Mouse (Mus musculus) midbrain, embryonic 14.5 days (tissue): ENCODE measurements at regions not wholly inside any gene's neighbourhood (a gene's known extent, or its start where the extent isn't known, plus 50 kb on each side); places are given as distances from the start of the nearest gene placed in this dataset.

Experiments used
- ATAC-seq: fragments of 200-750 bp; cut with Nextera tagmentation; 2 replicates; pipeline ENCODE4 v1.8.0; 2017; ENCODE audit warnings: moderate number of reproducible peaks, moderate library complexity; ENCODE audit not compliant: low FRiP score, low TSS enrichment
- DNase-seq: peaks from one replicate; pipeline ENCODE4 v3.0.0-alpha.2; 2015
- H3K27ac ChIP-seq: fragments of 300-500 bp; sonication (generic); replicated peaks from 2 replicates; pipeline ENCODE4 v1.5.1; 2014; ENCODE audit warnings: mild to moderate bottlenecking, low read depth, low read length, moderate library complexity
- H3K27me3 ChIP-seq: fragments of 300-500 bp; sonication (generic); 2 replicates; pipeline ENCODE4 v1.6.1; 2014; ENCODE audit warnings: low read length, control low read depth, mixed read lengths; ENCODE audit not compliant: control insufficient read depth, insufficient read depth
- H3K36me3 ChIP-seq: fragments of 300-500 bp; sonication (generic); 2 replicates; pipeline ENCODE4 v1.6.1; 2014; ENCODE audit warnings: low read length, control low read depth; ENCODE audit not compliant: control insufficient read depth, insufficient read depth
- H3K4me1 ChIP-seq: fragments of 300-500 bp; sonication (generic); 2 replicates; pipeline ENCODE4 v1.6.1; 2014; ENCODE audit warnings: mild to moderate bottlenecking, antibody characterized with exemption, low read length, control low read depth; ENCODE audit not compliant: control insufficient read depth, insufficient read depth
- H3K4me2 ChIP-seq: fragments of 300-500 bp; sonication (generic); 2 replicates; pipeline ENCODE4 v1.6.1; 2014; ENCODE audit warnings: mild to moderate bottlenecking, low read length, moderate library complexity
- H3K4me3 ChIP-seq: fragments of 300-500 bp; sonication (generic); replicated peaks from 2 replicates; pipeline ENCODE4 v1.5.1; 2014; ENCODE audit warnings: low read depth, low read length
- H3K9ac ChIP-seq: fragments of 300-500 bp; sonication (generic); replicated peaks from 2 replicates; pipeline ENCODE4 v1.6.1; 2014; ENCODE audit warnings: mild to moderate bottlenecking, low read length, moderate library complexity
- H3K9me3 ChIP-seq: fragments of 300-500 bp; sonication (generic); 2 replicates; pipeline ENCODE4 v1.6.1; 2016; ENCODE audit warnings: low read length, control low read depth, mixed read lengths; ENCODE audit not compliant: control insufficient read depth
- WGBS: fragments of 180-500 bp; shearing (Covaris S2); extraction: QIAGEN DNeasy Blood & Tissue Kit; methylation state at CpG from one replicate; pipeline ENCODE4 v1.1.7; 2014; 5-methylcytosine and 5-hydroxymethylcytosine counted together

GRCm38 (mm10) chr4:23490224-23490623 is 1002.1 kb upstream of the Pou3f2 start:
- peak overlapping the region; percentile 53 for H3K27ac ChIP-seq

GRCm38 (mm10) chr4:23491255-23491654 is 1003.1 kb upstream of the Pou3f2 start:
- ATAC-seq (peak; percentile 80; the same call in 1 of the 2 replicates), DNase-seq (peak; percentile 49)
- H3K9me3 ChIP-seq = no peaks in the 10 kb centered on the region
- H3K4me3 ChIP-seq = no peak overlapping the region
- H3K27me3 ChIP-seq = no peaks in the 10 kb centered on the region
- H3K4me2 ChIP-seq = no peak overlapping the region
- H3K9ac ChIP-seq = no peak overlapping the region
- 3% methylated on average over 2 of the region's 2 CpGs for WGBS
- no peaks in the 10 kb centered on the region for H3K36me3 ChIP-seq
- H3K4me1 ChIP-seq = peaks cover 7% of the 10 kb centered on the region; the same call in 1 of the 2 replicates
- H3K27ac ChIP-seq = no peak overlapping the region

More at GRCm38 (mm10) chr4:23490224-23490623, 1002.1 kb upstream of the Pou3f2 start:
- Histone ChIP-seq H3K9me3 (no peaks in the 10 kb centered on the region), H3K4me2 (0 out of 2 replicates have a peak overlapping the region, but pooled peaks have one; percentile 6), H3K4me1 (peaks cover 7% of the 10 kb centered on the region; the same call in 1 of the 2 replicates), H3K27me3 (no peaks in the 10 kb centered on the region), H3K9ac (no peak overlapping the region), H3K36me3 (no peaks in the 10 kb centered on the region), H3K4me3 (no peak overlapping the region)
- WGBS = under 1% methylated on average over 3 of the region's 3 CpGs
- ATAC-seq (peak; percentile 81), DNase-seq (peak; percentile 66)

- Histone ChIP-seq H3K27me3 (no peaks in the 10 kb centered on the region), H3K9ac (no peak overlapping the region), H3K9me3 (no peaks in the 10 kb centered on the region), H3K4me2 (no peak overlapping the region), H3K4me3 (no peak overlapping the region), H3K27ac (no peak overlapping the region), H3K36me3 (no peaks in the 10 kb centered on the region), H3K4me1 (no peaks in the 10 kb centered on the region)
- ATAC-seq (no peak), DNase-seq (no peak)
- 75% methylated on average over 2 of the region's 2 CpGs for WGBS
These were observed 997.5 kb upstream of the Mms22l start for GRCm38 (mm10) chr4:23498710-23499109.

GRCm38 (mm10) chr4:23504770-23505420 is 991.4 kb upstream of the Mms22l start:
- ATAC-seq = no peak
- H3K9ac ChIP-seq = no peak overlapping the region
- no peaks in the 10 kb centered on the region for H3K36me3 ChIP-seq
- no peaks in the 10 kb centered on the region for H3K9me3 ChIP-seq
- no peak overlapping the region for H3K27ac ChIP-seq
- H3K27me3 ChIP-seq = no peaks in the 10 kb centered on the region
- peak; percentile 32 for DNase-seq
- no peak overlapping the region for H3K4me2 ChIP-seq
- WGBS = 34% methylated on average over 6 of the region's 6 CpGs
- H3K4me1 ChIP-seq = 0 out of 2 replicates have a peak, but pooled peaks cover 3% of the 10 kb centered on the region
- H3K4me3 ChIP-seq = no peak overlapping the region

GRCm38 (mm10) chr4:23510873-23511272 is 985.4 kb upstream of the Mms22l start:
- no peak for ATAC-seq

GRCm38 (mm10) chr4:23512014-23512413 is 984.2 kb upstream of the Mms22l start:
- Histone ChIP-seq H3K9me3 (no peaks in the 10 kb centered on the region), H3K4me3 (no peak overlapping the region), H3K27me3 (no peaks in the 10 kb centered on the region), H3K36me3 (no peaks in the 10 kb centered on the region), H3K4me1 (peaks cover 5% of the 10 kb centered on the region; the same call in 1 of the 2 replicates), H3K27ac (no peak overlapping the region), H3K4me2 (no peak overlapping the region), H3K9ac (no peak overlapping the region)
- DNase-seq = peak; percentile 24
- ATAC-seq = no peak
- 40% methylated on average over 4 of the region's 4 CpGs for WGBS

More at GRCm38 (mm10) chr4:23510873-23511272, 985.4 kb upstream of the Mms22l start:
- no peak overlapping the region for H3K4me3 ChIP-seq
- no peaks in the 10 kb centered on the region for H3K27me3 ChIP-seq
- no peak for DNase-seq
- no peak overlapping the region for H3K27ac ChIP-seq
- H3K9me3 ChIP-seq = no peaks in the 10 kb centered on the region
- H3K36me3 ChIP-seq = no peaks in the 10 kb centered on the region
- no peak overlapping the region for H3K4me2 ChIP-seq
- 30% methylated on average over 4 of the region's 4 CpGs for WGBS
- no peak overlapping the region for H3K9ac ChIP-seq
- H3K4me1 ChIP-seq = peaks cover 5% of the 10 kb centered on the region; the same call in 1 of the 2 replicates

- 7% methylated on average over 9 of the region's 9 CpGs for WGBS
- Histone ChIP-seq H3K27me3 (no peaks in the 10 kb centered on the region), H3K4me1 (peaks cover 5% of the 10 kb centered on the region; the same call in 1 of the 2 replicates), H3K4me3 (no peak overlapping the region), H3K9me3 (no peaks in the 10 kb centered on the region; the same call in 1 of the 2 replicates), H3K36me3 (no peaks in the 10 kb centered on the region), H3K4me2 (peak overlapping the region; percentile 43), H3K27ac (peak overlapping the region; percentile 75), H3K9ac (peak overlapping the region; percentile 26; the same call in 1 of the 2 replicates)
- ATAC-seq = peak; percentile 50; the same call in 1 of the 2 replicates
- peak; percentile 71 for DNase-seq
These were observed 982.3 kb upstream of the Mms22l start for GRCm38 (mm10) chr4:23513939-23514338.
